Mouse (Mus musculus) spleen, postnatal 4 days (tissue): Measurements from ENCODE around the gene Shc4.

ENCODE experiments used
- DNase-seq, 2 experiments: peaks; one replicate each; pipeline ENCODE4 v3.0.0; 2022; ENCODE audit warnings: low spot score in 2 of 2

Shc4 gene

DNA sequence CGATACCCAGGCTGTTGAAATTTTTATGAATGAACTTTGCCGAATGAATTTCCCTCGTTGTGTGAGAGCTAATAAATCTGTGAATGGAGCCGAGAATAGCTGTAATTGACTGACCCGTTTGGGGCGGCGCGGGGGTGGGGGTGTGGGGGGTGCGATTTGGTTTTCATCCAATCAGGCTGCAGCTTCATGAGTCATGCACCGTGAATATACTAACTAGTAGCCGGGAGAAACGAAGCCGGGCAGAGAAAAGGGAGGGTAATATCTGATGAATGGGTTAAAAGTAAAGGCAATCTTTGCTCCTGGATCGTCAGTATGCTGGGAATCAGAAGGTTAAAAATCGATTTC lies at the start of gene Shc4:
Gene Shc4 (minus strand): TSS at position 63 of the 345 bp plus-strand sequence.
- no peak for DNase-seq

- no peak for DNase-seq
These were observed 41.1 kb upstream of the Shc4 start for GRCm38 (mm10) chr2:125765029-125765428.

DNA sequence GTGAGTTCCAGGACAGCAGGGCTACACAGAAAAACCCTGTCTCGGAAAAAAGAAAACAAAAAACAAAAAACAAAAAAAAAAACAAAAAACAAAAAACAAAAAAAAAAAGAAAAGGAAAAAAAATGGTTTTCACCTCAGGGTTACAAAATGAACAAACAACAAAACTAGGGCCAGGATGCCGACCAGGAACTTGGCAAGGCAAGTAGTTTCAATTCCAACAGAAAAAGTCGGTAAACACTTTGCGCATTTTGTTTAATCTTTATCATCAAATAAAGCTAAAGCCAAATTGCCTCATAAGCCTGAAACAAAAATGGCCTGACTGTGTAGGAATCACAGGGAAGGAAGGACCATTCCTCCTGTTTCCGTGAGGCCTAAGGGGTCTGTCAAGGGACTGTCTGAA lies 40.6 kb upstream of the Shc4 start:
- DNase-seq, result no peak

DNA sequence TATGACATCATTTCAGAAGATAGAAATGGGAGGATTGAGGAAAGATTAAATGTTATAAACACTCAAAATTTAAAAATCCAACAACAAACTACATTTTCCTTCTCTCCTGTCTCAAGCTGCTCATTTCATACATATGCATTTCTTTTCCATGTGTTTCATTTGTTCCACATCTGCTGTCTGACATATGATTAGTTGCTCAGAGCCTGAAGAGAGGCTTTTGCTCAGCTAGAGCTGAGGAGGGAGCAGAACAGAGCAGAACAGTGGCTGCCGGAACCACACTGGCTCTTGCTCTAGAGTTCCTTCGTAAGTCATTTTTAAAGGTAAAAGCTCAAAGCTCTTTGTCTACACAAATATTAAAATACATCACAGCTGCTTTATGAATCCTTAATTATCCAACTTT lies 25.4 kb upstream of the Shc4 start:
- no peak for DNase-seq

GRCm38 (mm10) chr2:125739338-125739737 lies 15.4 kb upstream of the Shc4 start:
- no peak for DNase-seq

DNA sequence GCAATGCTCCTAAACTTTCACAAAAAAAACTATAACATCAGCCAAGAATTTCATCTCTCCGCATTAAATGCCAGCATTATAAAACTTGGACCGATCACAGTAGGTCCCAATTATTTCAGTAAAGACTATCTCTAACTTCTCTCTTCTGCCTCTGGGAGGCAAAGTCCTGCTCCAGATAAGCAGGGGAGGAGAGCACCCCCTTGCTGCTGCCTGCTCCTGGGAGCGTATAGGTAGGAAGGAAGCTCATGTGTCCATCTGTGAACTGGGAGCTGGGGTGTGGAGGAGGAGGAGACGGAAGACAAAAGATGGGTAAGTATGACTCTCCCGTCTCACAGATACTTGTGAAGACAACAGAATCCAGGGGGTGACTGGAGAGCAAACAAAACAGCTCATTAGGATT lies 14.8 kb upstream of the Shc4 start:
- no peak for DNase-seq

GRCm38 (mm10) chr2:125736025-125736343 lies 12.0 kb upstream of the Shc4 start:
- DNase-seq, result no peak

DNA sequence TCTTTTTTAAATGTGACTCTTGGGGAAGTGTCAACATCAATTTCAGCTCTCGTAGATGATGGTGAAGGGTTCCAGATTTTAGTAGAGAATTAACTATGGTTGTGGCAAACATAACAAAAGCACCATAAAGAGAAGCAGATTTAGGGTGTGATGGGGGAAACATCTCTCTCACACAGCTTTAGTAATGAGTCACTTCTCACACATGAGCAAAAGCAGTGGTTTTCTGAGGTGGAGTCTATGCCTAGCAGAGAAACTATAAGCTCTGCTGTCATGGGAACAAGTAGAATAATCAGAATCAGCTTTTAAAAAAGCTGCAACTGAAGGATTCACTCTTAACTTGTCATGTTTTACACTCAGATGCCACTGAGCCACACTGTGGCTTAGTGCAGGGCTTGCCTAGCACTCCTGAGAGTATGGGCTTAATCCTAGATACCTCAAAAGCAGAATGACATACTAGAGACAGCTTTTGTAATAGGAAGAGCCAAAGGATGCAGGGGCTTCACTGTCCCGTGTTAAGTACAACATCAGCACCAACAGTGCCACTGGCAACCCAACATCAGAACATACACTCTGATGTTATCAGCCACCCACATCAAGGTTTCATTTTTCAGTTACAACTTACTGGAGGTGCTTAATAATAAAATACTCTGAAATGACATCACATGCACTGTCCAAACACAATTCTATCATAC lies 11.5 kb upstream of the Shc4 start:
- DNase-seq, result no peak

- DNase-seq, result no peak
These were observed 10.8 kb upstream of the Shc4 start for GRCm38 (mm10) chr2:125734741-125735140.

GRCm38 (mm10) chr2:125731763-125732560 lies 8.0 kb upstream of the Shc4 start:
- DNase-seq, result peak; percentile 86 to 95

GRCm38 (mm10) chr2:125724546-125725114 lies 682 bp upstream of the Shc4 start:
- no peak for DNase-seq

DNA sequence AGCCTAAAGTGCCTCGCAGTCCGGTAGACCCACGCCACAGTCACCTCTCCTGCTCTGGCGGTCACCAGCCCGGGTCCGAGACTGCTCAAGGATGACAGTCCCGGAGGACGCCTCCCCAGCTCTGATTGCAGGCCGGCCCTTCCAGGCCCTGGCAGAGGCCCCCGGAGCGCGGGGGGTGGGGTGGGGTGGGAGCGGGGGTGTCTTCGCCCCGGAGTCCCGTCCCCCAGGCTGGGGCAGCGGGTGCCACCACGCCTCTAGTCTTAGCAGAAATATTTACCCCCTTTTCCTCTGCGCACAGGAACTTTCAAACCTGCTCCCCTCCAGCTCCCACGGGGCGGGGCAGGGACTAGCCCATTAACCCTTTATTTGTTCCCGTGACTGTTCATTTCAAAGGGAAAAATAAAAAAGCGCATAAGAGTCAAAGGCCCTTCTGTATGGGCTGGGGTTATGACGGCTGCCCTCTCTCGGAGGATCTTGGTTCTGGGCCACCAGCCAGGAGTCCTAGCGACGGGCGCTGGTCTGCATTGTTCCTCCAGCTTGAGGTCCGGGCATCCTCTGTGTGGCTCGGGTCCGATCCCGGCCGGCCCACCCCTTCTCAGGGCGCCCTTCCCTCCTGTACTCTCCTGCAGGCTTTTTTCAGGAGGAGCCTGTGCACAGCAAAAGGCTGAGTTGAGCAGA lies 401 bp downstream of the Shc4 start:
- peak in 1 of 2 experiments; percentile 18 for DNase-seq

DNA sequence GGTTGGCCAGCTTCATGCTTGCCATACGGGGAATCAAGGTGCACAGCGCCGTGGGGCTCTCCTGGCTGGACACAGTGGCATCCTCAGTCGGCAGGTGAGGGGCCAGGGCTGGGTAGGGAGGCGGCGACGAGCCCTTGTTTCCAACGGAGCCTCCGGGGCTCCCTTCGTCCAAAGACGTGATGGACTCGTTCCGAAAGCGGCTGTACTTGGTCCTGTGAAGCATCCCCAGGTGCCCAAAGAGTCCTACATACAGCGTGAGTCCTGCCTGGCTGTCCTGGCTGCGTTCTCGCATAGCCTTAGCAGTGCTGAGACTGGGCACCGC lies 901 bp downstream of the Shc4 start:
- DNase-seq, result no peak

DNA sequence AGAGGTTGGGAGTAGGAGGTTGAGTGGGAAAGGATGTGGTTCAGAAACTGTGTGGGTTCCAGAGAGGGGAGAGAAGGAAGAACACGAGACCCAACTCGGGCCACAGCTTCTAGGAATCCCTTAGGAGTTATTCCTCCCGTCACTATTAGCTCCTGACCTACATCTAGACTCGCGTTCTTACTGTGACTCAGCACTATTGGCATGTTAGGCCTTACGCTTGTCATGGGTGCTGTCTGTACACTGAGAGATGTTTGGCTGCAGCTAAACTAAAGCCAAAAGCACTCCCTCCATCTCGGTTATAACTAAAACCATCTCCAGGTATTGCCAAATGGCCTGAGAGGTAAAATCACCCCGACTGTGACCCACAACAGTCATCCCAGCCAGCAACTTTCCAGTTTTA lies 7.3 kb downstream of the Shc4 start:
- no peak for DNase-seq

DNA sequence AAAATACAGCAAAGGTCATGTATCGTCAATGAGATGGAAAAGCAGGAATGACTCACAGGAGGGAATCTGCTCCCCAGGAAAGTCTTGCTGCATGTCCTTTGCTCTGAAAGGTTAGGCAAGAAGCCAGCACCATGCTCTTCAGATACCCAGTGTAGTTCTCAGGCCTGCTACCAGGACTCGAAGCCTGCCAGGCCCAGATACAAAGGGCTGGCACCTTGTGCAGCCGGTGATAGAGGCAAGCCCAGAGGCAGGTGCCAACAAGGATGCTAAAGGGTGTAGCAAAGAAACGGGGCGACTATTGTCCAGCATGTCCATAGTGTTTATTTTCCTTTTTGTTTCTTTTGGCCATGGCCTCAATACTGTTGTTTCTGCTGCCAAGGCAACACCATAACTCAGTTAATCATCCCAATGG lies 17.4 kb downstream of the Shc4 start:
- DNase-seq, result no peak

- DNase-seq, result no peak
These were observed 18.9 kb downstream of the Shc4 start for GRCm38 (mm10) chr2:125704907-125705631.

DNA sequence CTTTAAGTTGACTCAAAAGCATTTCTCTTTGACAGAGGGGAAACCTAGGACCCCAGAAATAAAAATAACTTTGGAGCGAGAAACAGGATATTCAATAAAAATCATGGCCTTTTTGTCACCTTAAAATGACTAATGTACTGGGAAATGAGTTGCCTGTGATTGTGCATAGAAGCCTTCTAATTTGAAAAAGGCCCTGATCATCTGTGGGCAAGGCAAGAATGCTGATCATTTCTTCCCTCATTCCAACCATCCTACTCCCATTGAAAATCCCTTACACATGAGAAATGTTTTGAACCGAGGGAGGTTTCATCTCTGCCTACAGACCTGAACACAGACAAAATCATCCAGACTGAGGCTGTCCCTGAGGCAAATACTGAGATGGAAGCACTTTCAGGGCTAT lies 21.1 kb downstream of the Shc4 start:
- no peak for DNase-seq

GRCm38 (mm10) chr2:125701606-125702005 lies 22.3 kb downstream of the Shc4 start:
- DNase-seq, result no peak

DNA sequence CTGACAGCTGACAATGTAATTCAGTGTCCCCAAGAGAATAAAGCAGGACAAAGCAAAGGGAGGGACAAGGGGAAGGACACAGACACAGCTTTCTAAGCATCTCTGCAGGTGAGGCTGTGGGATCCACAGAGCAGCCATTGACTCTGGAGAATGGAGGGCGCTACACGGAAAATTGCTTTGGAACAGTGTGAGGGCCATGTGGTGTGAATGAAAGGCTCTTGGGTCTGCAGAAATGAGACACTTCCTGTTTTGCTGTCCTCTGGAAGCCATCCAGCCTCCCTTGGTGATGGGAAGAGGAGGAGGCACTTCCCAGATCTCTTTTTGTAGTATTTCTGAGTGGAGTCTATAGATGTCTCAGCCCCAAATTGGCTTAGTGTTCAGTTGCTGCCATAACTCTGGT lies 27.7 kb downstream of the Shc4 start:
- no peak for DNase-seq

- no peak for DNase-seq
These were observed 29.1 kb downstream of the Shc4 start for GRCm38 (mm10) chr2:125694798-125695197.

- DNase-seq, result no peak
These were observed 31.9 kb downstream of the Shc4 start for GRCm38 (mm10) chr2:125692010-125692409.
